Mouse (Mus musculus) T-helper 2 cell (primary cell): ENCODE measurements around the gene Lcp2.

ENCODE experiments used
- in situ Hi-C: fragments of 300-600 bp; cut with MboI, MseI; formaldehyde crosslinking; loops from one replicate; pipeline ENCODE4 v1.15.1; 2025; ENCODE audit warnings: high pct_unique_total_duplicates

The Lcp2 gene

DNA sequence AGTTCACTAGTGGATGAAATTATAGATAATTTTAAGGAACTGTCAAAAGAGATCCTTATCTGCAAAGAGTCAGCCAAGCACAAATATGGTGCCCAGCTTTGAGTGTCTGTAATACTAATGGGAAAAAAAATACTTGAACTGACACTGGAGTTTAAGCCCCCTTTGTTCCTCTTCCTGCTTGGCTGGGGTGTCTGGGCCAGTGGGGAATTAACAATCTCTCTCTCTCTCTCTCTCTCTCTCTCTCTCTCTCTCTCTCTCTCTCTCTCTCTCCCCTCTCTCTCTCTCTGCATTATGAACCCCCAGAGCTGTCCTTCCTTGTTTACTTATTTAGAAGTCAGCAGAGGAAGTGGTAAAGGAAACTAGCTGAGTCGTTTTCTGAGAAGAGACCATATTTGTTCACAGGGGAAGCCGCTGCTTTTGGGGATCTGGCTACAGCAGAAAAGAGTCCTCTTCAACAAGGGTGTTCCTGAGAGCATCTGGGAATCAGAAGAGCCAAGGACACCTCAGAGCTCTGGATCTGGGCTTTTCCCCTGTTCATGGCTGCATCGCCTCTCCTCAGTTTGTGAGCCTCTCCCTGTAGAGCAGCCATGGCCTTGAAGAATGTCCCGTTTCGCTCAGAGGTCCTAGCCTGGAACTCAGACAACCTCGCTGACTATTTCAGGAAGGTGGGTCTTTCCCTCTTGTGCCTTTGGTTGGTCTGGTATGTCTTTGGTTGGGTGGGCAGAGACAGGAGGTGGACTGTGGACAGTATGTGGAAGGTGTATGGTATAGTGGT lies at the start of gene Lcp2:
TSS of gene Lcp2 (plus strand) at position 154 of the 775 bp plus-strand sequence.
- in situ Hi-C loops = loop anchor here (5.0 kb wide), 1 partner anchor 40 kb away; no protein-coding TSS in a partner anchor

DNA sequence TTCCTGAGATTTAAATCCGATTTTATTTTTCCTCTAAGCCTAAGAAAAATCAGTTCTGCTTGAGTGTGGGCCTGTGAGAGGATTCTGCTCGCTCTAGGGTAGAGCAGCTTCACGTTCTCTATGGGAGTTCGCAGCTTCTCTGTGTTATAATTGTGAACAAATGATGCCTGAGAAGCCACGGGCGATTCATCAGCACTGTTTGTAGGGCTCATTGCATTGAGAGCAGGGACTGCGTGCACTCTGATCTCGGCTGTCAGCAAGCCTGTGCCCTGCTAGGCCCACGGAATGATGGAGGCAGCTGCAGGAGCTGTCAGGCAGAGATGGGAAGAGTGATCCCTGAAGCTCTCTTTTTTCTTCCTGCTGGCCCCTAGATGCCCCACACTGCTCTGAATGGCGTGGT lies 48.5 kb upstream of the Lcp2 start:
- in situ Hi-C loops = no loop called here

DNA sequence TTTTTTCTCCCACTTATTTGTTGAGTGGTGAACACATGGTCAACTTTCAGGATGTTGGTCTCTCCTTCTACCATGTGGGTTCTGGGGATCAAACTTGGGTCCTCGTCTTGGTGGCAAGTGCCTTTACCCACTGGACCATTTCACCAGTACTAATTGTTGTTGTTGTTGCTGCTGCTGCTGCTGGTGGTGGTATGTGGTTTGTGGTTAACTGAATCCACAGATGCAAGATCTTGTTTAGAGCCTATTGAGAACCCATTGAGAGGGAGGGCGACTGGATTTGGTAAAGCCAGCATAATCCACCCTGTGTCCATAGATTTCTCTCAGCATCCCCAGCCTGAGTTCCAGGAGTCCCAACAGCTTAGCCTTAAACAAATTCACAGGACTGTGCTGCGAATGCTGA lies 46.3 kb upstream of the Lcp2 start:
- in situ Hi-C loops = loop anchor here (10.0 kb wide), 1 partner anchor 684 kb away; no protein-coding TSS in a partner anchor

DNA sequence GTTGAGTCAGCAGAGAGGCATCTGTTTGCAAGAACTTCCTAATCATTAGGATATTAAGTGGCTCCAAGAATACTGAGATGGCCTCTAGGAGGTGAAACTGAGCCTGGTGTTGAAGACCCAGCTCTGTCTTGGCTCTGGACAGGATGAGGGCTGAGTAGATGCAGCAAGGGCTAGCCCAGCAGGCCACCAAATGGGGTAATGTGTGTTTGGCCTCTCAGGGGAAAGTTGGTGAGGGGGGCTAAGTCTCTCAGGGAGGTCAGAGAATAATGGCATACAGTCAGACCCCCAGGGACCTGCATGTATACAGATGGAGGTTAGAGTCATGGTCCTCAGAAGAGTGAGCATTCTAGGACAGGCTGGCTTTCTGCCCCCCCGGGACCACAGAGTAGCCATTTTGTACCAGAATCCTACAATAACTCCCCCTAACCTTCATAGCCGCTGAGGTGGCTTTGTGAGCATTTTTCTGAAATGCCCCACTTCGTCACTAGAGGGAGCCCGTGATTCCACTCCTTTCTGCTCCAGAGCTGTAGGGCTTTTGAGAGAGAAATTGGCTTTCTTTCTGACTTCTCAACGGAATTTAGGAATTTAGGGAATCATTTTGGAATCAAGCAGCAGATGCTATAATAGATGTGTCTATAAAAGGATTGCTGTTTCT lies 44.7 kb upstream of the Lcp2 start:
- in situ Hi-C loops = loop anchor here (10.0 kb wide), 1 partner anchor 683 kb away; no protein-coding TSS in a partner anchor

DNA sequence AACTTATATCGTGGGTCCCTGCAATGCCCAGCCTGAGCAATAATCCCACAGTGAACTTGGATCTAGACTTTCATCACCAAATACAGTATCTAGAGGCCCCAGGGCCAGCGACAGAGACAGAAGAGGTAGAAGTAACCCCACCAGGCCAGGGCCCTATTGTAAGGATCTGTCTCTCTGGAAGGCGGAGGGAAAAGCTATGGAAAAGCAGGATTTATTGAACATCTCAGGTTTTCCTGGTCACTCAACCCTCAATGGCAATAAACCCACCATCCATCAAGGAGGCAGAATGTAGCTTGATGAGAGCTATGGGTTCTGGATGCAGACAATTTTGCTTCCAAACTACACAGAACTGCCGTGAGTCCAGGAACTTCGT lies 44.1 kb upstream of the Lcp2 start:
- in situ Hi-C loops = loop anchor here (10.0 kb wide), 1 partner anchor 682 kb away; no protein-coding TSS in a partner anchor

DNA sequence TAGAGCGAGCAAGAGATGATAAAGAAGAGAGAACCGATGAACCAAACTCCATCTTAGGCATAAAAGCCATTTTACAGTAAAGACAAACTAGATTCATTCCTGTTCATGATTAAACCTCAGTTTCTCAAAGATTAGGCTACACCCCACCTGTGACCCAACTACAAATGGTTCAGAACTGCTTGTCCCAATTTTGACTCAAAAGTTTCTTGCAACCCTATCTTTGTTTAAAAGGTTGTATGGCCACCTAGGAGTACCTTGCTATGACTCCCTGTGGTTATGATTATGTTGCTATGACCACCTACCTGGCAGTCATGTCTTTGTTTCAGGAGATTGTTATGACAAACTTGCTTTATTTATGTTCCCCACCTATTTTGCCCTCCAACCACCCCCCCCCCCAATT lies 39.1 kb upstream of the Lcp2 start:
- in situ Hi-C loops = loop anchor here (5.0 to 10.0 kb wide), 4 partner anchors 40 to 677 kb away; partner anchors contain the start of gene Lcp2

DNA sequence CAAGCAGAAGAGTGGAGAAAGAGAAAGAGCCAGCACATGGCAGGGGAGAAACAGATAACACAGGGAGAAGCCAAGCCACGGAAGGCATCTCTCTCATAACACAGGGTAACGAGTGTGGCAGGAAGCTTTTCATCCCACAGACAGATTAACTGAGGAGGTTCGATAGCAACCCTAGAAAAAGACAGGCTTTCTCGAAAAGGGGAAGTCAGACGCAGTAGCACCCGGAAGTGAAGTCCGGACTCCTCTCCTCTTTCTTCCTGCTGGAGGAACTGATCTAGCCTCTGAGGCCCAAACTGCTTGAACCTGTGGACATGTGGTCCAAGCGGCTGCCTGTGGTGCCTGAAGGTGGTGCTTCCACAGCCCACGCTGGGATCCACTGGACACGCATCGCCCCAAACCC lies 38.5 kb upstream of the Lcp2 start:
- in situ Hi-C loops = loop anchor here (5.0 to 10.0 kb wide), 4 partner anchors 39 to 677 kb away; partner anchors contain the start of gene Lcp2

DNA sequence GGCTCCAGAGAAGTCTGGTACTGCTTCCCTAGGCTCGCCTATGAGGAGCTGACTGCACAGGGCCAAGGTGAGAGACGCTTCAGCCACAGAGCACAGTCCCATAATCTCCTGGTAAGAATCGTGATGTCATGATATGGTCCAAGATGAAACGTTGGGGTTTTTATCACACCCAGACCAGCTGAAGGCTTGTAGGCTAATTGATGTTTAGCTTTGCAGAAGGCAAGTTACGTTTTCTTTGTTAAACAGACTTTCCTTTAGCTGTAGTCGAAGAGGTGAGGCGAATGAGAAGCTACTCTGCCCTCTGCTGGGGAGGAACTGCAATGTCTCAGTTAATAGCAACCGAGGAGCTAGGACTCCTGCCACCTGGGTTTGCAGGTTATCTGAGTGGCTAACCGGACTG lies 38.0 kb upstream of the Lcp2 start:
- in situ Hi-C loops = loop anchor here (5.0 to 10.0 kb wide), 4 partner anchors 39 to 676 kb away; partner anchors contain the start of gene Lcp2

DNA sequence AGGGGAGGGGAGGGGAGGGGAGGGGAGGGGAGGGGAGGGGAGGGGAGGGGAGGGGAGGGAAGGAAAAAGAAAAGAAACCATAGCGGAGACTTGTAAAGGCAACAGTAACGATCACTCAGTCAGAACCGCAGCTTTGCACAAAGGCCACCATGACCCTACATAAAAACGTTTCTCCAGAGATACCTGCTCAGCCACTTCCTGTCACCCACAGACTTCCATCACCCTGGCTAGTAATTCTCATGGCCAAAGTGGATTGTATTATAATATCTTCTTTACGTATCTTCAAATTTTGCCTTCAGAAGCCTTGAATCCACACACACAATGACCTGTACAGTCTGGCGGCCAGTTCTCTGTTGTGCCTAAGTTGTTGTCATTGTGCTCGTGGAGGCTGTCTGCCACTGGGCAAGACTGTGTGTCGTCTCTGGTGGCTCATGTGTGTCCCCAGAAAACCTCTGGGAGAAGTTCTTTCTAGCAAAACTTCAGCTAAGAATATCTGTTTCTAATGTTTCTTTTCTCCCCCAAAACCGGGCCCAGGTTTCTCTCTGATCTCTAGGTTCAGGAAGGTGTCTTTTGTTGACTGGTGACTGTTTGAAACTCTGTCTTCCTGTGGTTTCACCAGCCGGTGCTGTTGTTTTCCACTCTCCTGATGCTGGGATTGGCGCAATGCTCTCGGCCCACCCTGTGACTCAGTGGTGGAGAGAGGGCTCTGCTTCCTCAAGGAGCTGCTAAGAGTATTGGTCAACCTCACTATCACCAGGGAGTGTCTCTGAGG lies 37.2 kb upstream of the Lcp2 start:
- in situ Hi-C loops = loop anchor here (5.0 to 10.0 kb wide), 4 partner anchors 38 to 675 kb away; partner anchors contain the start of gene Lcp2

DNA sequence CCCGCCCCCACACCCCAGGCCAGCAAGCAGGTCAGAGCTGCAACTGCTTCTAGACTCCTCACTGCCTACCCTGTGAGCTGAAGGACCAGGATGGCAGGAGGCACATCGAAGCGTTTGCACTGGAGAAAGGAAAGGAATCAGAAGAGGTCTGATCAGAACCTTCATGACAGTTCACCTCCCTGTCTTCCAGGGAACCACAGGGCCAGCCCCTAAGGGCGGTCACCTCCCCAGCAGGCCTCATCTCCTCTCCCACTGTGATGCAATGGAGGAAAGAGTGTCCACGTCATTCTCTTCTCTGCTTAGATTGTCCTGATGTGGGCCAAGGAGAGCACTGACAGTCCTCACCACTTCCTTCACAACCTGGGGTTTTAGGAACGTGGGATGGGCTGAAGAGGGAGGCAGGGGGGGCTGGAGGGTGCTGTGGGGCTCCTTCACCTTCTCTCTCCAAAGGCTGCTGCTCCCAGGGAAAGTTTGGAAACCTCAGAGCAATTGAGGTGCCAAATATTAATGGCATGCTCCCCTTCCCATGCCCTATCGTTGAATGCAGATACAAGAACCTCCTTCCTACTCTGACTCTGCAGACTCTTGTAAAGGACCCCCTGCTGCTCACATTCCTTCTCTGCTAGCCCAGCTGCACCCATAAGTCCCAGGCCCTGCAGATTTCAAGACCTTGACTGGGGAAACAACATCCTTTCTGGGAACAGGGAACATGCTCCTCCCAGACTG lies 36.4 kb upstream of the Lcp2 start:
- in situ Hi-C loops = no loop called here

DNA sequence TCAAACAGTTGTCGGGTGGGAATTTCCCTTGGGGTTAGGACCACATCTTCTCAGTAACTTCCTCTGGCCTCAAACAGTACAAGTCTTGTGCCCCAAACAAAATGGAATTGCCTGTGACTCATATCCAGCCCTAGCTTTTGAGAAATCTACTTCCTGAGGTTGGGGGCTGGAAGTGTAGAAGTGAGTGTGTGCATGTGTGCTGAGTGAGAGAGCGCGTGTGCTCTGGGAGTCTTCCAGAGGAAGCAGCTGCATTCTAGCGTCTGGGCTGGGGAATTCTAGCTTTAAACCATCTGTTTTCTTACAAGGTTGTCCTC lies 35.9 kb upstream of the Lcp2 start:
- in situ Hi-C loops = no loop called here

DNA sequence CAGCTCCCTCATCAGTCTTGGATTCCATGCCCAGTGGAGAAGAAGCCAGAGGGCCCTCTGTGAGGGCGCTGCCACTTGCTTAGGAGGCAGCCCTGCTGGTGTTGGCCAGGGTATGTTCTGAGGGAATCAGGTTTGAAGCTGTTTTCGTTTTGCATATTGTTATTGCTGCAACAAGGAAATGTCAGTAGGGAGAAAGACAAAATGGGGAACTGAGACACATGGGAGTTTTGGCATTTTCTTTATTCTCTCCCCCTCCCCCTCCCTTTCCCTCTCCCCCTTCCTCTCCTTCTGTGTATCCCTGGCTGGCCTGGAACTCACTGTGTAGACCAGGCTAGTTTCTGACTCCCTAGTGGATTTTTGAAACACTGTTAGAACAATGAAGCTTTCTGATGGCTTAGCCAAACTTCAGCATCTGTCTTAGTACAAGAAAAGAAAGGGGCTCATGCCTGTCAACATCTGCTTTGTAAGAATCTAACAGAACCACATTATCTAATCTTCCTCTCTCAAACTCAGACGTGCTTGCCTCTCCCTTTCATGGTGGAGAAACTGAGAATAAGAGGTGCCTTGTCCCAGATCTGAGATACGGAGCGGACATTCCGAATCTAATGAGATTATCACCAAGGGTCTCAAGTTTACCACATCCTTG lies 34.6 kb upstream of the Lcp2 start:
- in situ Hi-C loops = no loop called here

DNA sequence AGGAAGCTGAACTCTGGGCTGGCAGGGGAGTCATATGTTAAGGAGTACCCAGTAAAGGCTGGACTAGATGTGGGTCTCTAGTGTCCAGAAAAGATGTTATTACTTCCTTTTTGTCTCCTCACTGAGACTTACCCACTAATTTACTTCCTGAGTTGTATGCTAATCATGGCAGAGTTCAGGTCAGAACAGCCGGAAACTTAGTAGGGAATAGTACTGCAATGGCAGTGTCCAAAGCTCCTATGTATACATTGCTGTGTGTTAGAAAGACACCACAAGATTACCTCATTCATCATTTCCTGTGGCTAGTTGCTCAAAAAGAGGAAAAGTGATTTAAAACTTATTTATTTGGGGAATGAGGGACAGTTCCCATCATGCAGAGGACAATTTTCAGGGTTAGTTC lies 21.6 kb upstream of the Lcp2 start:
- in situ Hi-C loops = no loop called here

DNA sequence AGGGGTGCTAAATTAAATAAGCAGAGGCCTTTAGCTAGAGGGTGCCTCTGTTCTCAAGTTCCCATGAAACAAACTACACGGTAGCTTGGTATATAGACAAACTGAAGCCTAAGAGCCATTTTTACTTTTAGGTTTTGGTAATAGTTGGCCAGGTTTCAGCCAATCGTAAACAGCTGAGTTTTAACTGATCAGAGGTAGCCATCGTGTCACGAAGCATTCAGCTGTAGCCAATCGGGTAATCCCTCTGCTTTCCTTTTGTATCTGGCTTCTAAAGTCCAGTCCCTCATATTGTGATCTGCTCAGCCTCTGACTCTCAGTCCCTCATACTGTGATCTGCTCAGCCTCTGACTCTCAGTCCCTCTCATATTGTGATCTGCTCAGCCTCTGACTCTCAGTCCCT lies 17.1 kb upstream of the Lcp2 start:
- in situ Hi-C loops = loop anchor here (5.0 kb wide), 1 partner anchor 743 kb away; no protein-coding TSS in a partner anchor

DNA sequence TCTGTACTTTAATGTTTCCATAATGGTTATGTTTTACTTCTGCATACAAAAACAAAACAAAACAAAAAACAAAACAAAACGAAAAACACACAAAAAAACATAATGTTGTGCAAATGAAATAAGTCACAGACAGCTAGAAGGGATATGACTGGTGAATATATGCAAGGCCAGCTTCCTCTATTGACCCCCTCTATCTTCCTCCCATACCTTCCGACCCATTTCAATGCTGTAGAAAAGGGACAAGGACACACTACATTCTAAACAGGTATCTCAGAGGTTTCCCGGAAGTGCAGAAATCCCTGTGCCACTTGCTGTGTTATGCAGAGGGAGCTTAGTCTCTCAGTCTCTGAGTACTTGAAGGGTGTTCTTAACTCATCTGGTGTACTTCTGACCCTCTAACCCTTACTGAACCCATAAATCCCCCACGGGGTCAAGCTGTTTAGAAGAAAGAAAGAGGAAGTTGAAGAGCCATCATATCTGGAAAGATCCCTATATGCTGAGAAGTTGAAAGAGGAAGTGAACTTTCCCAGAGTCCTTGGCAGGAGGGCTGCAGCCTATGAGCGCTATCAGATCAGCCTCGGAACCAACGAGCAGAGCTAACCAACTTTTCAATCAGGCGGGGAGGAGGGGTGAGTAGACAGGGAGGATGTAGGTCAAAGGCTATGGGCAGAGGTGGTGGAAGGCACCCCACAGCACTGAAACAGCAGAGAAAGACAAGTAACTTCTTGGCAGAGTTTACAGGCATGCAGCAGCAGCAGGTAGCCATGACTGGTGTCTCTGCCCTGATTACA lies 15.5 kb upstream of the Lcp2 start:
- in situ Hi-C loops = loop anchor here (5.0 kb wide), 1 partner anchor 741 kb away; no protein-coding TSS in a partner anchor

DNA sequence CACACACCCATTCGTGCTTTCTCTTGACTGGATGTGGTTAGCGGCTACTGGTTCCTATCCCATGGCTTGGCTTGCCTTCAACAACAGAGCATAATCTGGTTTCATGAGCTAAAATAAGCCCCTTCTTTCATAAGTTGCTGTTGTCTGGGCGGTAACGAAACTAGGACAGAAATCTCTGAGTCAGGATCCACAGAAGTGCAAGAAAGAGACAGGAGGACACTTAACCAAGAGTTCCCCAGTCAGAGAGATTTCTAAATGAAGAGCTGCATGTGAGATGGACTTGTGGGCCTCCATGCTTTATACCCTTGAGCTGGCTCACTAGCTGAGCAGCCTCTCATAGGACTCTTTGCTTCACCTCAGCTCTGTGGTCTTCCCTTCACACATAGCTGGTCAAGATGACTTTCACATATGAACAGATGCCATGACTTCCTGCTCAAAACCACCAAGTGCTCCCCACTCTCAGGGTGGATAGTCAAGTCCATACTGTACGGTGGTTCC lies 12.7 kb upstream of the Lcp2 start:
- in situ Hi-C loops = loop anchor here (5.0 kb wide), 1 partner anchor 738 kb away; no protein-coding TSS in a partner anchor

DNA sequence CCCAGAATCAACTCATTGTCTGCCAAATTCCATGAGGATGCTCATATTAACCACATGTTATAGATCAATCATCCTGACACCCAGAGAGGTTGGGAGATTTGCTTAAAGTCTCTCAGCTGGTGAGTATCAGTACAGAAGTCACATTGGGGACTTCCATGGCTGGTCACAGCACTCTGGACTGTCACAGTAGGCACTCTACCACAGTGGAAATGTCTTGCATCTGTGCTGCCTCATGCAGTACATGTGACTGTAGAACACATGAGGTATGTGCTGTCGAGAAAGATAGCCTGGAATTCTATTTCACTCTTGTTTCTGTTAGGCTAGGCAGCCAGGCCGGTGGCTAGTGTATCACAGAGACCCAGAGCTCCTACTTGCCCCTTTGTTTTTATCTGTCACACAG lies 11.9 kb upstream of the Lcp2 start:
- in situ Hi-C loops = loop anchor here (5.0 kb wide), 1 partner anchor 738 kb away; no protein-coding TSS in a partner anchor

DNA sequence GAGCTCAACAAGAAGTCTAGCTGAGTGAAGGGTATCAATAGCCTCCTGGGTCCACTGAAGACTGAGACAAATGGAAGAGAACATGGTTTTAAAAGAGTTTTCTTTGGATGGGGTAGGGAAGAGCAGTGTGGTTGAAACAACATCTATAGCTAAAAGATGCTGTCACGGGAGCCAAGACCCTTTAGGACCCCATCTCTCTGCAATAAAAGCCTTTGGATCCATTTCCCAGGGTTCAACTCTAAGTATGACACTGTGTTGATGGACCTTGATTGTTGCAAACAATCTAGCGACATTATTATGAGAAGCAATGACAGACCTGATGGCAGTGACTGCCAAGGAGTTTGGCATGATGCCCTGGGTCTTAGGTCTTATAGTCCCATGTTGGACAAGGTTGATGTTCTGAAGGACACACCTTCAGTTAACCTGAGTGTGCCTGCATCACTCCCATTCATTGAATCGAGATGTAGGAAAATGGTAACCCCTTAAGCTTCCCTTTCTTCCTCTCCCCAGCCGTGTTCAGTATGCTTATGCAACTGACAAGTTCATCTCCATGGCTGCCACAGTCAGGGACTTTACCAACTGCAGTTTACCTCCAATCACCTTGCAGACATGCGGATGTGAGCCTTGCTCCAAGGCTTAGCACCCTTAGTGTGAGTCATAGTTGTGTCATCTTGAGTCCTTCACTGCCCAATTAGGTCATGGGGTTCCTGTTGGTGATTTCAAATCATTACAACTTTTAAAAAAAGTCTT lies 10.6 kb upstream of the Lcp2 start:
- in situ Hi-C loops = no loop called here

DNA sequence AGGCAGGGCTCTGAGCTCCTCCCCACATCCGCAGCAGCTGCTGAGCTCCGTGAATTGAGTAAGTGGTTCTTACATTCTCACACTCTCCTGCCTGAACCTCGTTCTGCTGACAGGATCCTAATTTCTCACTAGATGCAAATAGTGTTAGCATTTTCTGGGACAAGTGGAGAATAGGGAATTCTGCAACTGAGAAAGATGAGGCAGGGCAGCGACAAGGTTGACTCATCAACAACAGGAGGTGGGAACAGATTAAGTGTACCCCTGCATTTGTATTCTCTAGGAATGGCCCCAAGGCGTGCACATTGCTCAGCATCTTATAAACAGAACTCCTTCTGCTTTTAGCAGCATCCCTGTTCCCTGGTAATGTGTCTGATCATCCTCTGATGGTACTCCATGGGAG lies 6.7 kb upstream of the Lcp2 start:
- in situ Hi-C loops = no loop called here
